Mouse (Mus musculus) hindbrain, embryonic 15.5 days (tissue): ENCODE results near the gene Enox1. TPM values are rescaled to one million over a fixed set of nuclear protein-coding genes. Genes with fewer than 3 reads are reported as not detected.

Experiments used
- ATAC-seq: fragments of 200-750 bp; cut with Nextera tagmentation; 2 replicates; pipeline ENCODE4 v1.8.0; 2017; ENCODE audit warnings: low read depth, moderate number of reproducible peaks, moderate TSS enrichment; ENCODE audit not compliant: low FRiP score
- H3K27ac ChIP-seq: fragments of 300-500 bp; sonication (generic); replicated peaks from 2 replicates; pipeline ENCODE4 v1.5.1; 2015; ENCODE audit warnings: mild to moderate bottlenecking, inconsistent platforms
- H3K27me3 ChIP-seq: fragments of 300-500 bp; sonication (generic); 2 replicates; pipeline ENCODE4 v1.6.1; 2015; ENCODE audit warnings: control low read depth, inconsistent platforms
- H3K36me3 ChIP-seq: fragments of 300-500 bp; sonication (generic); 2 replicates; pipeline ENCODE4 v1.6.1; 2015; ENCODE audit warnings: control low read depth, inconsistent platforms
- H3K4me1 ChIP-seq: fragments of 300-500 bp; sonication (generic); replicated peaks from 2 replicates; pipeline ENCODE4 v1.6.1; 2015; ENCODE audit warnings: control low read depth, inconsistent platforms
- H3K4me2 ChIP-seq: fragments of 300-500 bp; sonication (generic); 2 replicates; pipeline ENCODE4 v1.6.1; 2015; ENCODE audit warnings: moderate library complexity, mild to moderate bottlenecking, inconsistent platforms
- H3K4me3 ChIP-seq: fragments of 300-500 bp; sonication (generic); 2 replicates; pipeline ENCODE4 v1.5.1; 2015; ENCODE audit warnings: mild to moderate bottlenecking, inconsistent platforms
- H3K9ac ChIP-seq: fragments of 300-500 bp; sonication (generic); 2 replicates; pipeline ENCODE4 v1.6.1; 2015; ENCODE audit warnings: inconsistent platforms
- H3K9me3 ChIP-seq: fragments of 300-500 bp; sonication (generic); 2 replicates; pipeline ENCODE4 v1.6.1; 2016; ENCODE audit warnings: control low read depth, inconsistent platforms
- WGBS: fragments of 180-500 bp; shearing (Covaris S2); methylation state at CpG from one replicate; pipeline ENCODE4 v1.1.7; 2015; 5-methylcytosine and 5-hydroxymethylcytosine counted together
- polyA plus RNA-seq: library from polyadenylated mRNA; unstranded; fragments of >200 nt; fragmentation: Nextera tagmentation; extraction: Ambion mirVana; gene quantifications from 2 replicates; pipeline ENCODE4 v1.2.1, GENCODE M21; 2015

Enox1 gene
- polyA plus RNA-seq, 1 experiment from 2014 or later = 43.5 TPM

GRCm38 (mm10) chr14:77662273-77662672, 505.7 kb downstream of the Enox1 start:
- Histone ChIP-seq H3K36me3 (no peaks in the 10 kb centered on the region), H3K4me3 (no peak overlapping the region), H3K9me3 (no peaks in the 10 kb centered on the region), H3K4me1 (0 out of 2 replicates have a peak, but pooled peaks cover 5% of the 10 kb centered on the region), H3K27ac (no peak overlapping the region), H3K9ac (no peak overlapping the region), H3K27me3 (no peaks in the 10 kb centered on the region), H3K4me2 (no peak overlapping the region)
- WGBS = 83% methylated on average over 7 of the region's 7 CpGs
- ATAC-seq = no peak

- Histone ChIP-seq H3K4me1 (peaks cover 5% of the 10 kb centered on the region; the same call in 1 of the 2 replicates), H3K27me3 (no peaks in the 10 kb centered on the region), H3K27ac (no peak overlapping the region), H3K4me3 (no peak overlapping the region), H3K4me2 (no peak overlapping the region), H3K36me3 (no peaks in the 10 kb centered on the region), H3K9ac (no peak overlapping the region), H3K9me3 (no peaks in the 10 kb centered on the region)
- WGBS = 80% methylated on average over 8 of the region's 8 CpGs
- ATAC-seq = no peak
These were observed 506.4 kb downstream of the Enox1 start for GRCm38 (mm10) chr14:77662994-77663393.

GRCm38 (mm10) chr14:77668096-77668495, 511.5 kb downstream of the Enox1 start:
- H3K27ac ChIP-seq = no peak overlapping the region
- H3K9me3 ChIP-seq = no peaks in the 10 kb centered on the region
- H3K4me3 ChIP-seq = no peak overlapping the region
- H3K4me2 ChIP-seq = no peak overlapping the region
- no peaks in the 10 kb centered on the region for H3K36me3 ChIP-seq
- no peak for ATAC-seq
- 36% methylated on average over 3 of the region's 3 CpGs for whole genome bisulfite sequencing
- peaks cover 5% of the 10 kb centered on the region; the same call in 1 of the 2 replicates for H3K4me1 ChIP-seq
- no peak overlapping the region for H3K9ac ChIP-seq
- no peaks in the 10 kb centered on the region for H3K27me3 ChIP-seq

- Histone ChIP-seq H3K4me3 (no peak overlapping the region), H3K27ac (no peak overlapping the region), H3K27me3 (no peaks in the 10 kb centered on the region), H3K9ac (no peak overlapping the region), H3K4me1 (no peaks in the 10 kb centered on the region; the same call in 1 of the 2 replicates), H3K9me3 (no peaks in the 10 kb centered on the region), H3K36me3 (no peaks in the 10 kb centered on the region), H3K4me2 (no peak overlapping the region)
- ATAC-seq = no peak
- WGBS = 59% methylated on average over 7 of the region's 7 CpGs
These were observed 512.9 kb downstream of the Enox1 start for GRCm38 (mm10) chr14:77669494-77669893.

- WGBS = 78% methylated on average over 5 of the region's 5 CpGs
- Histone ChIP-seq H3K27ac (no peak overlapping the region), H3K9ac (no peak overlapping the region), H3K36me3 (no peaks in the 10 kb centered on the region), H3K9me3 (no peaks in the 10 kb centered on the region), H3K4me3 (no peak overlapping the region), H3K27me3 (no peaks in the 10 kb centered on the region), H3K4me1 (no peaks in the 10 kb centered on the region; the same call in 1 of the 2 replicates), H3K4me2 (no peak overlapping the region)
- no peak for ATAC-seq
These were observed 514.4 kb downstream of the Enox1 start for GRCm38 (mm10) chr14:77670945-77671344.

GRCm38 (mm10) chr14:77671961-77672360, 515.4 kb downstream of the Enox1 start:
- Histone ChIP-seq H3K27me3 (no peaks in the 10 kb centered on the region), H3K36me3 (no peaks in the 10 kb centered on the region), H3K9me3 (no peaks in the 10 kb centered on the region), H3K4me3 (no peak overlapping the region), H3K4me2 (no peak overlapping the region), H3K27ac (no peak overlapping the region), H3K4me1 (no peaks in the 10 kb centered on the region; the same call in 1 of the 2 replicates), H3K9ac (no peak overlapping the region)
- WGBS = 83% methylated on average over 11 of the region's 11 CpGs
- ATAC-seq = no peak

- H3K4me2 ChIP-seq = no peak overlapping the region
- ATAC-seq = no peak
- H3K9ac ChIP-seq = no peak overlapping the region
- H3K27me3 ChIP-seq = no peaks in the 10 kb centered on the region
- H3K4me1 ChIP-seq = peaks cover 9% of the 10 kb centered on the region
- 37% methylated on average over 8 of the region's 8 CpGs for WGBS
- H3K4me3 ChIP-seq = no peak overlapping the region
- H3K36me3 ChIP-seq = no peaks in the 10 kb centered on the region
- no peak overlapping the region for H3K27ac ChIP-seq
- no peaks in the 10 kb centered on the region for H3K9me3 ChIP-seq
These were observed 516.6 kb downstream of the Enox1 start for GRCm38 (mm10) chr14:77673138-77673537.

- H3K36me3 ChIP-seq = no peaks in the 10 kb centered on the region
- H3K27ac ChIP-seq = peak overlapping the region; percentile 36
- no peak overlapping the region for H3K4me2 ChIP-seq
- no peak overlapping the region for H3K4me3 ChIP-seq
- no peak for ATAC-seq
- H3K9ac ChIP-seq = no peak overlapping the region
- no peaks in the 10 kb centered on the region for H3K9me3 ChIP-seq
- 37% methylated on average over 7 of the region's 7 CpGs for WGBS
- peaks cover 14% of the 10 kb centered on the region for H3K4me1 ChIP-seq
- no peaks in the 10 kb centered on the region for H3K27me3 ChIP-seq
These were observed 521.4 kb downstream of the Enox1 start for GRCm38 (mm10) chr14:77677951-77678350.

GRCm38 (mm10) chr14:77679877-77680276, 523.3 kb downstream of the Enox1 start:
- WGBS = 52% methylated on average over 9 of the region's 9 CpGs
- Histone ChIP-seq H3K9ac (no peak overlapping the region), H3K4me1 (peaks cover 14% of the 10 kb centered on the region), H3K27ac (no peak overlapping the region), H3K36me3 (no peaks in the 10 kb centered on the region), H3K9me3 (no peaks in the 10 kb centered on the region), H3K4me3 (no peak overlapping the region), H3K4me2 (no peak overlapping the region), H3K27me3 (no peaks in the 10 kb centered on the region)
- 0 out of 2 replicates have a peak, but pooled peaks have one; percentile 44 for ATAC-seq

- no peak overlapping the region for H3K4me2 ChIP-seq
- H3K9me3 ChIP-seq = no peaks in the 10 kb centered on the region
- 73% methylated on average over 10 of the region's 10 CpGs for WGBS
- ATAC-seq = no peak
- peaks cover 6% of the 10 kb centered on the region for H3K4me1 ChIP-seq
- H3K27ac ChIP-seq = no peak overlapping the region
- no peak overlapping the region for H3K9ac ChIP-seq
- H3K27me3 ChIP-seq = no peaks in the 10 kb centered on the region
- no peaks in the 10 kb centered on the region for H3K36me3 ChIP-seq
- no peak overlapping the region for H3K4me3 ChIP-seq
These were observed 526.5 kb downstream of the Enox1 start for GRCm38 (mm10) chr14:77682888-77683555.

GRCm38 (mm10) chr14:77689816-77690215, 533.3 kb downstream of the Enox1 start:
- Histone ChIP-seq H3K27me3 (no peaks in the 10 kb centered on the region), H3K27ac (no peak overlapping the region), H3K4me2 (no peak overlapping the region), H3K9me3 (no peaks in the 10 kb centered on the region), H3K36me3 (no peaks in the 10 kb centered on the region), H3K9ac (no peak overlapping the region), H3K4me3 (no peak overlapping the region), H3K4me1 (no peaks in the 10 kb centered on the region)
- no peak for ATAC-seq
- 90% methylated on average over 4 of the region's 4 CpGs for WGBS

- no peak overlapping the region for H3K27ac ChIP-seq
- no peak overlapping the region for H3K4me3 ChIP-seq
- no peak overlapping the region for H3K9ac ChIP-seq
- H3K36me3 ChIP-seq = peaks cover 13% of the 10 kb centered on the region
- WGBS = 31% methylated on average over 6 of the region's 6 CpGs
- no peaks in the 10 kb centered on the region for H3K9me3 ChIP-seq
- H3K4me2 ChIP-seq = no peak overlapping the region
- H3K4me1 ChIP-seq = no peaks in the 10 kb centered on the region; the same call in 1 of the 2 replicates
- no peak for ATAC-seq
- no peaks in the 10 kb centered on the region for H3K27me3 ChIP-seq
These were observed 548.4 kb downstream of the Enox1 start for GRCm38 (mm10) chr14:77705006-77705405.
